Mouse (Mus musculus) CH12.LX (cell line): Measurements from ENCODE around the gene Cenpp. TPM values are rescaled to one million over a fixed set of nuclear protein-coding genes. Genes with fewer than 3 reads are reported as not detected.

Experiments
- DNase-seq: peaks from one replicate; pipeline ENCODE4 v3.0.0-alpha.2; 2013; ENCODE audit errors: extremely low read depth
- H3K27ac ChIP-seq: 2 replicates; pipeline ENCODE4 v1.5.1; 2012; ENCODE audit warnings: low read depth, mild to moderate bottlenecking, control low read depth, moderate library complexity; ENCODE audit not compliant: insufficient read depth
- H3K27me3 ChIP-seq: replicated peaks from 2 replicates; pipeline ENCODE3; 2012; ENCODE audit warnings: inconsistent platforms
- H3K36me3 ChIP-seq, 2 experiments: replicated peaks in 1 of 2; 2 replicates each; pipeline versions ENCODE3 to v1.6.1; 2012; ENCODE audit warnings: inconsistent platforms in 1 of 2, low read length in 1 of 2, mild to moderate bottlenecking in 1 of 2, mixed read lengths in 1 of 2, moderate library complexity in 1 of 2; ENCODE audit not compliant: control insufficient read depth in 1 of 2, insufficient read depth in 1 of 2
- H3K4me1 ChIP-seq, 2 experiments: 2 replicates each; pipeline ENCODE4 v1.6.1; 2012; ENCODE audit warnings: inconsistent platforms in 1 of 2, moderate library complexity in 1 of 2; ENCODE audit not compliant: insufficient read depth in 2 of 2, control insufficient read depth in 1 of 2
- H3K4me2 ChIP-seq: 2 replicates; pipeline ENCODE4 v1.6.1; 2012; ENCODE audit warnings: low read depth, mild to moderate bottlenecking, control low read depth; ENCODE audit not compliant: poor library complexity, insufficient read depth, severe bottlenecking
- H3K4me3 ChIP-seq, 3 experiments: fragments of 150-350 bp in 1 of 3; sonication (generic) in 1 of 3; replicated peaks in 1 of 3; 2 replicates each; pipeline versions ENCODE3 to v1.5.1; 2011 to 2012; ENCODE audit warnings: low read depth in 2 of 3, low read length in 2 of 3, mild to moderate bottlenecking in 2 of 3, moderate library complexity in 2 of 3, control low read depth in 1 of 3, improper control_type of control experiment in 1 of 3, inconsistent platforms in 1 of 3, mixed read lengths in 1 of 3; ENCODE audit not compliant: poor library complexity in 1 of 3
- H3K79me2 ChIP-seq: replicated peaks from 2 replicates; pipeline ENCODE4 v1.6.1; 2012; ENCODE audit warnings: mild to moderate bottlenecking, moderate library complexity; ENCODE audit not compliant: control insufficient read depth, poor library complexity, insufficient read depth, severe bottlenecking; ENCODE audit errors: extremely low read depth
- H3K9ac ChIP-seq: 2 replicates; pipeline ENCODE4 v1.6.1; 2012; ENCODE audit warnings: low read depth, mild to moderate bottlenecking, control low read depth, moderate library complexity; ENCODE audit not compliant: insufficient read depth
- H3K9me3 ChIP-seq: replicated peaks from 2 replicates; pipeline ENCODE3; 2012; ENCODE audit warnings: low read length, inconsistent platforms, mixed read lengths
- CTCF ChIP-seq, 2 experiments: IDR thresholded peaks in 1 of 2; conservative IDR thresholded peaks in 1 of 2; 2 replicates each; pipeline ENCODE4 v1.5.1; 2011 to 2012; ENCODE audit warnings: low read depth in 2 of 2, low read length in 2 of 2, improper control_type of control experiment in 1 of 2, inconsistent platforms in 1 of 2, mild to moderate bottlenecking in 1 of 2, moderate library complexity in 1 of 2
- E2F4 ChIP-seq: IDR thresholded peaks from 2 replicates; pipeline ENCODE4 v1.6.1; 2011; ENCODE audit warnings: low read depth, low read length, improper control_type of control experiment; ENCODE audit not compliant: insufficient replicate concordance
- EP300 ChIP-seq: IDR thresholded peaks from 2 replicates; pipeline ENCODE4 v1.6.1; 2011; ENCODE audit warnings: low read length, improper control_type of control experiment
- GABPA ChIP-seq: IDR thresholded peaks from 2 replicates; pipeline ENCODE4 v1.6.1; 2012; ENCODE audit warnings: low read depth, low read length, improper control_type of control experiment, inconsistent platforms; ENCODE audit not compliant: insufficient replicate concordance
- JUN ChIP-seq: IDR thresholded peaks from 2 replicates; pipeline ENCODE4 v1.6.1; 2011; ENCODE audit warnings: low read depth, mild to moderate bottlenecking, low read length, improper control_type of control experiment, moderate library complexity; ENCODE audit not compliant: insufficient read depth
- JUND ChIP-seq: conservative IDR thresholded peaks from 2 replicates; pipeline ENCODE4 v1.6.1; 2011; ENCODE audit warnings: low read depth, low read length, improper control_type of control experiment
- KAT2A ChIP-seq: IDR thresholded peaks from 2 replicates; pipeline ENCODE4 v1.6.1; 2012; ENCODE audit warnings: low read length, improper control_type of control experiment, inconsistent platforms; ENCODE audit not compliant: insufficient replicate concordance
- MAX ChIP-seq: IDR thresholded peaks from 2 replicates; pipeline ENCODE4 v1.6.1; 2011; ENCODE audit warnings: low read length, improper control_type of control experiment
- MAZ ChIP-seq: IDR thresholded peaks from 2 replicates; pipeline ENCODE4 v1.6.1; 2012; ENCODE audit warnings: low read depth, mild to moderate bottlenecking, inconsistent platforms, low read length, improper control_type of control experiment, moderate library complexity
- MYC ChIP-seq: IDR thresholded peaks from 2 replicates; pipeline ENCODE4 v1.6.1; 2011; ENCODE audit warnings: low read depth, mild to moderate bottlenecking, improper control_type of control experiment, low read length
- NELFE ChIP-seq: IDR thresholded peaks from 2 replicates; pipeline ENCODE4 v1.6.1; 2011; ENCODE audit warnings: low read depth, low read length, improper control_type of control experiment
- PAX5 ChIP-seq: IDR thresholded peaks from 2 replicates; pipeline ENCODE4 v1.6.1; 2012; ENCODE audit warnings: low read length, inconsistent platforms, mixed read lengths
- POLR2AphosphoS2 ChIP-seq: IDR thresholded peaks from 2 replicates; pipeline ENCODE4 v1.6.1; 2011; ENCODE audit warnings: low read depth, low read length, improper control_type of control experiment
- RCOR1 ChIP-seq: conservative IDR thresholded peaks from 2 replicates; pipeline ENCODE4 v1.6.1; 2012; ENCODE audit warnings: low read depth, mild to moderate bottlenecking, inconsistent platforms, low read length, improper control_type of control experiment
- SIN3A ChIP-seq: IDR thresholded peaks from 2 replicates; pipeline ENCODE4 v1.6.1; 2012; ENCODE audit warnings: low read length, improper control_type of control experiment, inconsistent platforms
- SMC3 ChIP-seq: IDR thresholded peaks from 2 replicates; pipeline ENCODE4 v1.6.1; 2011; ENCODE audit warnings: low read depth, low read length, improper control_type of control experiment
- TCF12 ChIP-seq: IDR thresholded peaks from 2 replicates; pipeline ENCODE4 v1.6.1; 2014; ENCODE audit warnings: low read depth, mild to moderate bottlenecking, inconsistent platforms, low read length, improper control_type of control experiment
- USF1 ChIP-seq: IDR thresholded peaks from 2 replicates; pipeline ENCODE4 v1.6.1; 2014; ENCODE audit warnings: low read depth, mild to moderate bottlenecking, inconsistent platforms, low read length, improper control_type of control experiment
- ZC3H11A ChIP-seq: IDR thresholded peaks from 2 replicates; pipeline ENCODE4 v1.6.1; 2012; ENCODE audit warnings: low read depth, mild to moderate bottlenecking, inconsistent platforms, low read length, improper control_type of control experiment
- ZKSCAN1 ChIP-seq: IDR thresholded peaks from 2 replicates; pipeline ENCODE4 v1.6.1; 2012; ENCODE audit warnings: low read depth, inconsistent platforms, low read length, improper control_type of control experiment, borderline replicate concordance
- ZMIZ1 ChIP-seq: IDR thresholded peaks from 2 replicates; pipeline ENCODE4 v1.6.1; 2012; ENCODE audit warnings: low read depth, mild to moderate bottlenecking, inconsistent platforms, low read length, improper control_type of control experiment
- ZNF384 ChIP-seq: IDR thresholded peaks from 2 replicates; pipeline ENCODE4 v1.6.1; 2012; ENCODE audit warnings: low read depth, low read length, improper control_type of control experiment, inconsistent platforms
- dilution Hi-C: fragments of 300-500 bp; cut with MboI; formaldehyde crosslinking; loops from 2 replicates; pipeline ENCODE4 v1.14.3; 2020; ENCODE audit warnings: low sequenced_read_pairs; ENCODE audit not compliant: extremely low pct_unique_long_range_greater_than_20kb, extremely low pct_ligation_motif_present
- in situ Hi-C: fragments of 300-500 bp; cut with MboI; formaldehyde crosslinking; loops from 3 replicates; pipeline ENCODE4 v1.14.3; 2019; ENCODE audit warnings: low sequenced_read_pairs, low pct_ligation_motif_present, low pct_unique_long_range_greater_than_20kb, mixed read lengths
- polyA plus RNA-seq: library from polyadenylated mRNA; unstranded; fragments of >175 nt; gene quantifications from 2 replicates; pipeline ENCODE4 v1.2.1, GENCODE M21; 2012; ENCODE audit warnings: low read depth; ENCODE audit not compliant: insufficient read length
- total RNA-seq, 2 experiments: library from RNA; depleted of rRNA; stranded (reverse); fragments of 300-350 nt in 1 of 2; fragments of >200 nt in 1 of 2; gene quantifications; 2 replicates each; pipeline ENCODE4 v1.2.3; 2012 to 2014

Cenpp gene
- total and polyA plus RNA-seq, 3 experiments, result 11.2 to 35.3 (median 11.8) TPM

DNA sequence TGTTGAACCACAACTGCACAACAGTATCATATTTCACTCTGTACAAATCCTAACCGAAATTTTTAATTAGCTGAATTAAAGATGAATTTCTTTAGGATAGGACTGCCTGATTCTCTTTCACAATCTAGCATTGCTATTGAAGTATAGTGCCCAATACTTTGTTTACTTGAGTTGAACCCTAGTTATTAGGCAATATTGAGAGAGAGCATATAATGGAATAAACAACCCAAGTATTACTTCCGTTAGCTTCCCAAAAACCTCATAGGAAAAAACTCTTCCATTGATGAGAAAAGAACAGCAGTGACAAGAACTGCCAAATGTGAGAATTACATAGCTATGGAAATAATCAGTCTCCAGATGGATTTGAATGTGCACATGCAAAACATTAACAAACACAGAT is 126.3 kb downstream of the Cenpp start:
- H3K36me3 ChIP-seq, result no peaks in the 10 kb centered on the region
- DNase-seq, result no peak
- TF ChIP-seq ZKSCAN1, result no peak
- TF ChIP-seq EP300, result no peak
- no peak for TF ChIP-seq MYC
- no peak for TF ChIP-seq E2F4
- no peak for TF ChIP-seq MAZ
- TF ChIP-seq SIN3A, result no peak
- no peak overlapping the region for H3K4me3 ChIP-seq
- no peaks in the 10 kb centered on the region for H3K9me3 ChIP-seq
- in situ Hi-C loops, result no loop called here
- dilution Hi-C loops, result no loop called here
- H3K9ac ChIP-seq, result no peak overlapping the region
- H3K4me2 ChIP-seq, result no peak overlapping the region
- H3K27ac ChIP-seq, result no peak overlapping the region
- no peaks in the 10 kb centered on the region for H3K79me2 ChIP-seq
- H3K4me1 ChIP-seq, result no peaks in the 10 kb centered on the region
- H3K27me3 ChIP-seq, result no peaks in the 10 kb centered on the region

DNA sequence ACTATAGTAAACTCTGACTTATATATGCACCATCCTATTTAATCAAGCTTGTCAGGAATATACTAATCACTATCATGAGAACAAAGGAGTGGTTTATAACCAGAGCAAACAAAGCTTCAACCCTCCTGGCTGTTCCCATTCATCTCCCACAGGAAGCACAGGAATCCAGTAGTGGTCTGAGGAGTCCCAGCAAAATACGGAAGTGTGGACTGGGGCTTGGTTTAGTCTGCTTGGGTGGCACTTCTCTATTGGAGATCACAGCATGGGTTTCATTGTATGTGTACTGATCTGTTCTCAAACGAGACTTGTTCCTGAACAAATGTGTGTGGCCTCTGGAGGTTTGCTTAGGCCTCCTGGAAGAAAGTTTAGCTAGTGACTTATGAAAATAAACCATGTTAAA is 133.8 kb downstream of the Cenpp start:
- Histone ChIP-seq H3K9ac (no peak overlapping the region), H3K4me1 (no peaks in the 10 kb centered on the region)
- in situ Hi-C loops, result no loop called here

DNA sequence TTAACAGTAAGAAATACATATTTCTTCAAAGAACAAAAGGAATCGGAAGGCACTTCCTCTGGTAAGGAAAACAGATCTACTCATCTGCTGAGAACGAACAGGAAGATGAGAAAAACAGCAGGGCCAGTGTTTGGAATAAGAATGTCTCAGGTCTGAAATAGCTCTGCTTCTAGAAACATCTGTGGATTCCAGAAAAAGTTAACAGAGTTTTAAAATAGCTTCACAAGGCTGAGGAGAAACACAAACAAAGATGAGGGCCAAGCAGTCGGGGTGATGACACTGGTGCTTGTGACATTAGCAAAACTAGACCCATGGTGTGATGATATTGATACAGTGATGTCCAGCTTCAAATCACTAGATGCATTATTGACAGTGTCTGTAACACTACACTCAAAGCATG is 145.4 kb downstream of the Cenpp start:
- Histone ChIP-seq H3K79me2 (no peaks in the 10 kb centered on the region), H3K36me3 (no peaks in the 10 kb centered on the region), H3K9ac (no peak overlapping the region), H3K27ac (no peak overlapping the region), H3K4me3 (no peak overlapping the region), H3K4me2 (no peak overlapping the region), H3K9me3 (no peaks in the 10 kb centered on the region), H3K27me3 (no peaks in the 10 kb centered on the region), H3K4me1 (no peaks in the 10 kb centered on the region)
- DNase-seq, result no peak
- TF ChIP-seq MAZ, result no peak
- TF ChIP-seq MAX, result no peak
- no peak for TF ChIP-seq KAT2A
- no peak for TF ChIP-seq TCF12
- no peak for TF ChIP-seq PAX5
- no peak for TF ChIP-seq NELFE
- no peak for TF ChIP-seq JUN
- no peak for TF ChIP-seq MYC
- no peak for TF ChIP-seq JUND
- no peak for TF ChIP-seq CTCF (conservative IDR thresholded peaks at IDR 0.05 in 1 of 2, IDR thresholded peaks at IDR 0.05 in 1 of 2; ENCODE audit: low read depth in 2 of 2, low read length in 2 of 2)
- dilution Hi-C loops (no loop called here), in situ Hi-C loops (no loop called here)

More for the DNA sequence above, 133.8 kb downstream of the Cenpp start:
- DNase-seq, result no peak
- H3K36me3 ChIP-seq, result no peaks in the 10 kb centered on the region
- H3K79me2 ChIP-seq, result no peaks in the 10 kb centered on the region
- H3K4me2 ChIP-seq, result no peak overlapping the region
- no peak overlapping the region for H3K27ac ChIP-seq
- no peak for TF ChIP-seq KAT2A
- no peak for TF ChIP-seq SMC3
- no peak for TF ChIP-seq RCOR1
- no peak for TF ChIP-seq MAZ
- no peak for TF ChIP-seq GABPA
- TF ChIP-seq ZNF384, result no peak
- no peak for TF ChIP-seq ZMIZ1
- no peak for TF ChIP-seq JUN
- TF ChIP-seq ZC3H11A, result no peak
- no peak for TF ChIP-seq SIN3A
- TF ChIP-seq E2F4, result no peak
- no peak for TF ChIP-seq POLR2AphosphoS2
- TF ChIP-seq USF1, result no peak
- no peak overlapping the region for H3K4me3 ChIP-seq
- no peaks in the 10 kb centered on the region for H3K9me3 ChIP-seq
- dilution Hi-C loops, result no loop called here
- no peaks in the 10 kb centered on the region for H3K27me3 ChIP-seq
